Mouse (Mus musculus) cerebellum, postnatal 10 days (tissue): ENCODE data around the gene Rftn1.

Experiments
- DNase-seq, 2 experiments: peaks; one replicate each; pipeline ENCODE4 v3.0.0; 2021; ENCODE audit warnings: mixed read lengths in 2 of 2

Gene Rftn1

DNA sequence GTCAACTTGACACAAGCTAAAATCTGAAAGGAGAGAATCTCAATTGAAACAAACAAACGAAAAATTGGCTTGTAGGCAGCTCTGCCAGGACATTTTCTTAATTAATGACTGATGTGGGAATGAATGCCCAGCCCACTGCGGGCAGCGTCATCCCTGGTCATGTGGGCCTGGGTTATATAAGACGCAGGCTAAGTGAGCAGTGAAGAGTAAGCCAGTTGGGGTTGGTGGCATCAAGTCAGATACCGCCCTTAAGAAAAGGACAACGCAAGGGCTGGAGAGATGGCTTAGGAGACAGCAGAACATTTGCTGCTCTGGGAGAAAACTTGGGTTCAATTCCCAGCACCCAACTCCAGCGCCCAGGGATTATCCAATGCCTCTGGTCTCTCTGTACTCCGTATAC is 97.6 kb downstream of the Rftn1 start:
- no peak for DNase-seq

DNA sequence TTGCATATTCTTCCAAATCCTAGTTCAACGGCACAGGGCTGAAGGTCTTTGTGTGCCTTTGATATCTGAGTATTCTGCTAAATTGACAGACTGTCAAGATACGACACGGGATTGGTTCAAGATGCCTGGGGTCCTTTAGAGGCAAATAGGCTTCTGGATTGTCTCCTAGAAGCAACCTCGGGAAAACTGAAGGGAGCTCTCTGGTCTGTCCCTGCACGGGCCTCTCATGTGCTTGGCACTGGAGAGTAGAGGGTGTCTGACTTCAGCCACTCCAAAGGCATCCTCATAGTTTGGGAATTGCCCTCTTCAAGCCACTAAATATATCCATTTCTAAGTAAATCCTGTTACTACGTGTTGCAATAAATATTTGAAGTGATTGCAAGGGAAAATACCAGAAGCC is 98.6 kb downstream of the Rftn1 start:
- DNase-seq = no peak

DNA sequence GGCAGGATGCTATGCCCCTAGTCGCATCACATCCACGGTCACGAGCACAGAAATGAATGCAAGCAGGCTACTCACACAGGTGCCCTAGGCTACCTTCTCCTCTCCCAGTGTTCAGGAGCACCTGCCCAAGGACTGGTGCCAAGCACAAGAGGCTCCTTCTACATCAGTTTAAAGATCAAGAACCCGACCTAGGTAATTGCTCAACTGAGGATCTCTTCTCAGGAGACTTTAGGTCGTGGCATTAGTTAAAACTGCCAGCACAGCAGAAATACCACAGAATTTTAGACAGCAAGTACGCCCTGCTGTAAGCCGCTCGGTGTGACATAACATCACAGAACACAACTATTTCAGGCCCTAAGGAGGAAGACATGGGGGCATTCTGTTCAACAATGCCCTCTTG is 100.7 kb downstream of the Rftn1 start:
- no peak for DNase-seq

DNA sequence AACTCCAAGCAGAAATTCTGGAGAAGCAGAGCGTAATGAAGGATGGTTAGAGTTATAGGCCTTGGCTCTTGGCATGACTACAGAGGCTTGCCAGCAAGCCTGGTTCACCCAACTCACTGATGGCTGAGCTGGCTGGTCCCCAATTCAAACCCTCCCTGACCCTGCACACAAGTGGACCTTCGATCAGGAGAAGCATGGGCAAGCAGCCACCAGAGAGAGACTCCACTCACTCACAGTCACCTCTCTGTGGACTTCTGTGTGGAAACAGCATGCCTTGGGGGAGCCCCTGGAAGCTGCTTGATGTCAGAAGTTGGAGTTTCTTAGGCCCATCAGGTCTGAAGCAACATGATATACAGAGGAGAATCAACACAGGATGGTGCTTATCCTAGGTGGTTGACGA is 102.4 kb downstream of the Rftn1 start:
- DNase-seq = peak; percentile 35 to 44

DNA sequence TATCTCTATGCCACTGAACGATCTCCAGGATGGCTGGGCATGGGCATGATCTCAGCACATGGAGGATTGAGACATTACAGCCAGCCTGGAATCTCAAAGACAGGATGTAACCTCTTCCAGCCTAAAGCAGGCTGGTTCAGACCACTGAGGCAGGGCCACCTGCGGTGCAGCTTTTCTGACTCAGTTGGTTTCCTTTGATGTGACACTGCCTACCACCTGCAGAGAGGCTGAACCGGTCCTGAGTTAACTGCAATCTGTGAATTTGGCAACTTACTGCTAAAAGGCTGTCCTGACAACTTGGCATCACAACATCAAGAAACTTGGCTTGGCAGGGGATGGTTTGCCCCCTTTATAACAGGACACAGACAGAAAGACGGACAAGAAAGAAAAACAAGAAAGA is 103.6 kb downstream of the Rftn1 start:
- peak; percentile 30 to 58 for DNase-seq

DNA sequence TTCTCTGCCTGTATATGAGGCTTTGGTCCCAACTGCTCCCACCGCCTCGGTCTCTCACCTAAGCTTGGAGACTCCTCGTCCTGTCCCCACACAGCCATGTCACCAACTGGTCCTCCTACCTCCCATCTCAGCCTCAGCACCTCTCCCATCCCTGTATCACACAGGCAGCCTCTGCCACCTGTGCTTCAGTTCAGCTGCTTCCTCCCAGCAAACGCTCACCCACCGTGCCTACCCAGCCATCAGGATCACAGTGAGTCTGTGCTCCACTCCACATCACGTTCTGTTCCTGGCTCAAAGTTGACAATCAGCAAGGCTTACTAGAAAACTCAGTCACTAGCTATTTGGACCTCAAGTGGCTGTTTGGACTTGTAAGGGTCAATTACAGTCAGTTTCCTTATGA is 105.8 kb downstream of the Rftn1 start:
- DNase-seq = no peak

DNA sequence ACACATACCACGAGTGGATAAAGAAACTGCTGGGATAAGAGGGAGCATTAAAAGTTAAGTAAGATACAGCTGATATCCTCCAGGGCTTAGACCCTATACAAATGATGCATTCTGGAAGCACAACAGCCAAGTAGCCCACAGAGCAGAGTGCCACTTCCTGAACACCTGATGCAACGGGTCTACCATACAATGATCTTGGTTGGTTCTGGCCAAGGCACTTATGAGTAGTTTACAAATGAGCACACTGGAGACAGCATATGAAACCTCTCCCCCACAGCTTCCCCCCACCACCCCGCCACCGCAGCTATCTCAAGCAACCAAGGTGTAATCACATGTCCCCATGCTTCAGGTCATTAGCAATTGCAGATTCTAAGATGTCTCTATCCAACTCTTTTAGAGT is 106.5 kb downstream of the Rftn1 start:
- no peak for DNase-seq

DNA sequence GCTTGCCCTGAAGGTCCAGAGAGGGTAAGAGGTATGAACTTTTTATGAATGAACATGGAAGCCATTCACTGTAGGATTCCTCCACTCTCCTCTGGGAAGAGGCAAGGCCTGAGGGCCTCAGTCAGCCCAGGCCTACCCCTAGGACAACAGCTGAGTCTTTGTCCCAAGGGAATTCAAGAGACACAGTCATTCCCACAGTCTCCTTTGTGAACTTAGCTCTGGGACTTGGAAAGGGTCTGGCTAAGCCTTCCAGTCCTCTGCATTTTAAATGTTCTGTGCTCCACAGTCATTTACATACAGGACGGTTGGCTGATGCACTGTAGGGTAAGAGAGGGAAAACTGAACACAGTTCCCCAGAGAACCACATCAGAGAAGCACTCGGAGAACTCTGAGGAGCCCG is 107.5 kb downstream of the Rftn1 start:
- no peak for DNase-seq

DNA sequence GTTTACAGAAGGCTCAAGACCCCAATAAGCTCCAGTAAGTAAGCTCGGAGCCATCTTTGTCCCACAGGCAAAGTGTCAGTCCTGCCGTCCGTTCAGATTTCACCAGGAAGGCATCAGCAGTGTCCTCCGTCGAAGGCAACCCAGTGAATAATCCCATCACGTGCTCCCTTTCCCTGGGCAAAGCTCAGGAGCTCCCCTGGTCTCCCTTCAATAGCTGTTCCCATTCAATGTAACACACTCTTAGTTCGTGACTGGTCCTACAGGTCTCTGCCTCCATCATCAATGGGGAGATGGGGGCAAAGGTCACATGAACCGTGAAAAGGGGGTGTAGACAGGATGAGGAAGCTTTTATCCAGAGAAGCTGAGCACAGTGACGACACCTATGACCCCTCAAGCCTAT is 108.8 kb downstream of the Rftn1 start:
- no peak for DNase-seq

DNA sequence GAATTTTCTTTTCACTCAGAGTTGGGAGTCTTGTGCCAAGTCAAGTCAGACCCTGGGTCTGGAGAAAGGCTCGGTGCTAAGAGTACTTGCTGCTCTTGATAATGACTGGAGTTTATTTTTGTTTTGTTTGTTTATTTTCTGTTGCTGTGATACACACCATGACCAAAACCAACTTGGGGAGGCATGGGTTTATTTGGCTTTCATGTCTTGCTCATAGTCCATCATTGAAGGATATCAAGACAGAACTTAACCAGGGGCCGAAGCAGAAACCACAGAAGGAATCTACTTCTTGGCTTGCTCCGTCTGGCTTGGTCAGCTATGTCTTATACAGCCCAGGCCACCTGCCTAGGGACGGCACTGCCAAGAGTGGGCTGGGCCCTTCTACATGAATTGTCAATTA is 109.5 kb downstream of the Rftn1 start:
- DNase-seq = peak in 1 of 2 experiments; percentile 43

DNA sequence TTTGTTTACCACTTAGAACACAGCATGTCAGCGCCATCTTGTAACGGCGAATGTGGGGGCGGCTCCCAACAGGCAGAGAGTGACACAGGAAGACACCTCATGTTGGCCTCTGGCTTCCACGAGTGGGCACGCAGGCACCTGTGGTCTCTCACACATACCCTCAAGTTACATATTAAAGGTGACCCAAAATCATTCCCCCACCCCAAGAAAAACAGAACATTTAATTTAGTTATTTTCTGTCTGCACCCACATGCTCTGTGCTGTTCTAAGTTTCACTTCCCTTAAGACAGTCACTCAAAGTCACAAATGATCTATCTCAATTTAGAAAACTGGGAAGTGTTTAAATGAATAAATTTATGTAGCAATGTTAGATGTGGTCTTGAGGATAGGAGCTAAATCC is 111.7 kb downstream of the Rftn1 start:
- no peak for DNase-seq

DNA sequence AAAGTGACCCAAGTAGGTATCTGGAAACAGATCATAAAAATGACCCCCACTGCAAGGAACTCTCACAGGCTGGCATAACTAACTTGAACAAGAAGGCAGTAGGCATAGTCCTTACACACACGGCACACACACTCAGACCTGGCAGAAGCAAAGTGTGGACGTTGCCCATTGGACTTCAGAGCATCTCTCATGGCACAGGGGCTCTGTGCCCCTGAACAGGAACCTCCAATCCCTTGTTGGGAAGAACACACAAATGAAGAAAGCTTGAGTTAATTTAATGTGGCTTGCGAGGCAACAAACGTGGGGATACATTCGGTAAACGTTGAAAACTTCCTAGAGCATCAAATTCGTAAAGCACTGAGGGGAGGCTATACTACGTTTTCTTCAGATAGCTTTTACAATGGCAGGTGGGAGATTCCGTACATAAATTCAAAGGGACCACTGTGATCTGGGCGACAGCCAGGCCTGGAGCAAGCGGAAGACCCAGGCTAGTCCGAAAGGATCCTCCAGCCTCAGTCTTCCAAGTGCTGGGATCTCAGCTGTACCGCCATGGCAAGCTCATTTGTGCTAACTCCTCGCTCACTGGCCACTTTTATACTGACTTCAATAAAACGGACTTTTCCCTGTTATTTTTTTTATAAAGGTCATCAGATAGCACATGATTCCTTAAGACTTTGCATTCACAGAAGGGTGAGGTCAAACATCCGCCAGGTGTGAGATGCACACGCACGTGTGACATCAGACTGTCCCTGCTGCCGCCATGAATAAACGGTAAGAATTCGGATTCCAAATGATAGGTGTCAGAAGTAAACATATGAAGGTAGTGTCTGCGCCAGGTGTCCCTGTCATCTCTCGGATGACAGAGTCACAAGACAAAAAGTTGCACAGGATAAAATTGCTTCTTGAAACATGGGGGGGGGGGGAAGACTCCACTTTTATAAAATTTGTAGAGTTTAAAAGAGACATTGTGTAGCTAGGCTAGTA is 117.2 kb downstream of the Rftn1 start:
- no peak for DNase-seq

DNA sequence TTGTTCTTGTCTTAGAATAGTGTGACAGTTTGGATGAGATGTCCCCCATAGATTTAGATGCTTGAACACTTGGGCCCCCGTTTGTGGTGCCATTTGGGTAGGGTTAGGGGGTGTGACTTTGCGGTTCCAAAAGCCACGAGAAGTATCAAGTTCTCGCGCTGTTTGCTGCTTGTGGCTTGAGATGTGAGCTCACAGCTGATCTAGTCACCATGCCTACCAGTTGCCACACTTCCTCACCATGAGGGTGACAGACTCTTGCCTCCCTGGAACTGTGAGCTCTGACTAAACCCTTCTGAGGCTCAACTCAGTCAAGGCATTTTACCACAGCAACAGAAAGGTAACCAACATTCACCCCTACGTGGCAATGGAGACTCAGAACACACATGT is 118.9 kb downstream of the Rftn1 start:
- DNase-seq = no peak

DNA sequence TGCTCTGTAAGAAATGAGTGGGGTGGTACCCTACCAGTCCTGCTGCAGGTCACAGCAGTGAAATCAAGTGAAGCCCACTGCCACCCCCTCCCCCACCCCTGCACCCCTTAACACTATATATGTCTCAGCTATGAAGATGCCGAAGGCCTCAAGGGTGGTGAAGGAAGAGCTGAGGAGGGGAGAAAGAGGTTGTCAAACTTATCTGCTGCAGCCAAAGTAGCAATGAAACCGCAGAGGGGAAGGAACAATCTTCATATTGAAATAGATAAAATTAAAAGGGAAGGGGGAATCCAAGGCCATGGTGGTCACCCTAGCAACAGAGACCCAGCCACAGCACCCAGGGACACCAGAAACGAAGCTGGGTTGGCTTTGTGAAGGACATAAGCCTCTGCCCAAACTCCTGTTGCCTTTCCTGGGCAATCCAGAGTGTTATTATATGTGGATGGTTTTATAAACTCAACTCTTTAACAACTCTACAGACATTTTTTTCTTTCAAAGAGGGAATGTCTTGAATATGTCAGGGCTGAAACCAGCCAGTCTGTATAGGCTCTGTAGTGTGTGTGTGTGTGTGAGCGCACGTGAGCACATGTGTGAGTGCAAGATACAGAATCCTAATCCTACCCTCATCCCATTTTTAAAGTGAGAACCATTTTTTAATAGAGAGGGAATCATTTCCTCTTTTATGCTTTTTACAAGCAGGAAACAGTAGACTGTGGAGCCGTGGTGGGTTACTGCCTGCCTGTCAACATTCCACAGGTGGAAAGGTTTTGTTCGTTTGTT is 119.5 kb downstream of the Rftn1 start:
- no peak for DNase-seq

DNA sequence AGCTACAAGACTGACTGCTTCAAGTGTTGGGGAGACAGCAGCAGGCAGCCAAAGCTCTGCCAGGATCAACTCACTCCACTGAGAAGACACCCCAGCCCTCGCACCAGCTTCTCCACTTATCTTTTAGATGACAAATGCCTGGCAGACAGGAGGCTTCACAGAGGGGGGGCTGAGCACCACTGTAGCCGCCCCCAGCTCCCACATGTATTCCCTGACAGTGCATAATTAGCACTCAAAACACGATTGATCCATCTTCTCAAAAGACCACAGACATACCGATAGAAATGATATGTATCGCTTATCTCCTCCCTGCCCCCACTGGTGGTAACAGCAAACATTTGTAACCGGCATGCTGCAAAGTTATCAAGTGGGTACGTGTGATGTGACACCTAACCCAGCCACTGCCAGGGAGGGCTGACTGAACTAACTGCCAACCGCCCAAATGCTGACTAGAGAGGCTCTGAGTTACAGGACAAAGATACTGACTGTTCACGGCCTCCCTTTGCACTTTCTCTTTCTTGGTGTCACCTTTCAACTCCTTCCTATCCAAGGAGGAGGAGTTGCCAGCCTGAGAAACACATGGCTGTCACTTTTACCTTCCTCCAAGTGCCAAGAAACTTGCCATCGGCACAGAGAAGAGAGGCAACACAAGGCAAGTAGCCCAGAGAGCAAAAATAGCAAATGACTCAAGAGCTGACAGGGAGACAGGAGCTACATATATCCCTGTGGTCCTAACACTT is 120.4 kb downstream of the Rftn1 start:
- no peak for DNase-seq

DNA sequence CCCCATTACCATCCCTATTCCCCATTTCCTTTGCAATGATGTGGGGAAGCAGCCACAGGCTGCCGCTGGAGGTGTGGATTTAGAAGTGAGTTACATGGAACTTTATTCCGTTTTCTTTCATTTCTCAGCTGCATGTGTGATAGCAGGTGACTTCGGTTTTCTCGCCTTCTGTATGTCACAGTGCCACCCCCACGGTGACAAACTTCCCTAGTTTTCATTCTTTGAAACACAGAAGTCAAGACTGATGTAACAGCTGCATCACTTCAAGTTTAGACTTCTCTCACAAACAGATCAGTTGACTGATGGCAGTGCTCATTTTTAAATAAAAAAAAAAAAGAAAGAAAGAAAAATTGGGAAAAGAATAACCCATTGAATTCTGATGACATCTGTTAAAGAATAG is 121.3 kb downstream of the Rftn1 start:
- no peak for DNase-seq

DNA sequence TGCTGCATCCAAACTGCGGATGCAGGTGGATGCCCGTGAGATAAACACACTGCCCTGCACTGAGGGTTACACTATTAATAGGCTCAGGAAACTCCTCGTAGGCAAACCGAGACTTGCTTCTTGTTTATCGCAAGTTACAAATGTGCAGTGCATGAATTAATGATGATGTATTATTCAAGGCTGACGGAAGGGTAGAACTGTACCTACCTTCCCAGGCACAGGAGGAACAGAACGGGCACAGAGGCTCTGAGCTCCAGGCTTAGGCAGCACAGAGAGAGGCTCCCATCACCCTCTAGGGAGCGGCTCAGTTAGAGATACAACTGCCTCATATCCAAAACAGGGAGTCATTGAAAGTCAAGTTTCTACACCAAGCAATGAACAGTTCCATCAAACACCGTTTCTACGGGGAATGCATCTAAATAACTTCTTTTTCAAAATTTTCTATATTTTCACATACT is 121.8 kb downstream of the Rftn1 start:
- DNase-seq = no peak

DNA sequence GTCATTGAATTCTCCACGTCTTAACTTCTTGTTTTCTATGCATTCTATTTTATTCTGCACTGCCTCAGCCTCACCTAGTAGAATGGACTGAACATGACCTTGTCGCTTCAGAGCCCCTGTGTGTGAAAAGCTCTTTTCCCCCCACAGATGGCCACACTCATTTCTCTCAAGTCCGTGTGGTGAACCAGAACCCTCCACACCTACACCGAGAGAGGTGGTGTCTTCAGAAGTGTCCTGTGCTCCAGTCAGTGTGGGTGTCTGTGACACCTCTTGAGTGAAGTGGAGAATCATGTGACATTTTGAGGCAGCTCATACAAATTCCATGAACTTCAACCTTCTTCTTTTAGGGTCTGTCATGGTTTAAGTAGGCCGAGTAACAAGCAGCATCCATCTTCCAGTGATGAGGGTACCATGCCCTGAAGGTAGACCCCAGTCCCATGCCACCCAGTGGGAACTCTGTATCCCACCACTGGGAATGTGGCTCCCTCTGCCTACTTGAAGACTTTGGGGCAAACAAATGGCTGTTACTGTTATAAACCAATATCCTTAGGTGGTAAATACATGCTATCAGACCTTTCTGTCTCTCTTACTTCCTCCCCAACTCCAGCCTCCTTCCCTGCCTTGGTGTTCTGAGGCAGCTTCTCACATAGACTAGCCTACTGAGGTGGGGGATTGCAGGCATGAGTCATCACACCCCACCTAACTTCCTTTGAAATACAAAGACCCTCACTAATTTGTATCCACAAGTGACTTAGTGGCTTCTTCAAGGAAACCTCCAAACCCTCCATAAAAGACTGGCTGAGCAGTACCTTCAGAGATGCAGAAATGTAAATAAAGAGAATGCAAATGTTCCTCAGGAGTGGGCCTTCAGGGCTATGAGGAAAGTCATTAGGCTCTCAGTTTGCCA is 122.4 kb downstream of the Rftn1 start:
- DNase-seq = no peak

DNA sequence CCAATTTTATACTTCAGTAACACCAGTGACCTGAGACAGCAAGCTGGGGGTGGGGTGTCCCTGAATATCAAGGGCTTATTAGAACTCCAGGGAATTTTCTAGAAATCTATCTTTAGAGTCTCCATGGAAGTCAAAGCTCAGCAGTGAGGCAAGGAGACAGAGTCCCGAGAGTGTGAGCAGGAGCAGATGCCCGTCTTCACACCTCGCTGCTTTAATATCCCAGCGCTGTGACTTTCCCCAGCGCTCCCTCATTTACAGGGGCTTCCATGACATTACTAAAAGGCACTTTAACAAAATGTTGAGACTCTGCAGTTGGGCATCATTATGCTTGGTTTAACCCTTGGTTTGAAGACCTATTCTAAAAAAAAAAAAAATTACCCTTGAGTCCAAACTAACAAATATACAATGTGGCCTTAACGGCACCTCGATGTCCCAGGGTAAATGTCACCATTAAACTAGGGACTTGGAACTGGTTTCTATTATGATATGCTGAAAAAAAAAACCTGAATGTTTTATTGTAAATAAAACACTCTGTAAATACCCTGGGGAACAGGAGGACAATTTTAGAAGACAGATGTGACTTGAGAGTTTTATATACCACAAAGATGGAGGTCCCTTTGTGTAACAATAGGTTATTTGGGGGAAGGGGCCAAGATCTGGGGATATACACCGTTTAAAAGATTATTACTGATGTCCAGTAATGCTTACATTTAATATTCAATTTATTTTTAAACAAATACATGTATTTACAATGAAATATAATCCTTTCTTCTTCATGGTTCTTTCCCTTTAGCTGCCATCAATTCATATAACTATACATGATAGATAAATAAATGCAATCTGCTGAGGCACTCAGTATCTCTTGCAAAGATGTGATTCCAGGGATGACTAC is 123.4 kb downstream of the Rftn1 start:
- DNase-seq = no peak

DNA sequence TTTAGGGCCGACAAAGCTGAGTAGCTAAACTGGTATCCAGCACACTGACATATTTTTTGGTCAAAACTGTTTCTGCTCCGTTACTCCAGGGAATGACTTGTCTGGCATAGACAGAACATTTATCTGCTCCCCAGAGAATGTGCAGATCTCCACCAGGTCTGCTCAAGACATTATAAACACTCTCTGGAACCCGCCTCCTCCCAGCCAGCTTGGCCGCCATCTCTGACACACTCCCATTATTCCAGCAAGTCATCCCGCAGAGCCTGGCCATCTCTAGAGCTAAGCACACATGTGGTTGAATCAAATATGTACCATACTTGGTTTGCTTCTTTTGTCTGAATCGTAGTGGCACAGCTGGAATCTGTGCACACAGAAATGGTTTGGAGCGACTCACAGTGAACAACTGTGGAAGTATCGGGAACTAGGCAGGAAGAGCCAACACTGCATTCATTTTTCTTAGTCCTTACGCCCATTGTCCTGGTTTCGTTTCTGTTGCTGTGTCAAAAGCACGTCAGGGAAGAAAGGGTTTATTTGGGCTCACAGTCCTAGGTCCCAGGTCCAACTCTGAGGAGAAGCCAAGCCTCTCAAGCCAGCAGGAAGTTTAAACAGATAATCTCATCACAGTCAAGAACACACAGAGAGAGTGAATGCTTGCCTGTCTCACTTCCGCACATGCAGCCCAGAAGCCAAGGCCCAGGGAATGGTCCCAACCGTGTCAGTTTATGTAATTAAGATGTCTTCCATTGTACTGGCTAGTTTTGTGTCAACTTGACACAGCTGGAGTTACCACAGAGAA is 126.4 kb downstream of the Rftn1 start:
- DNase-seq = no peak
